Mouse (Mus musculus) urinary bladder, postnatal 0 days (tissue): ENCODE data around the gene Stx3. TPM values are rescaled to one million over a fixed set of nuclear protein-coding genes. Genes with fewer than 3 reads are reported as not detected.

Source experiments
- polyA plus RNA-seq: library from polyadenylated mRNA; unstranded; fragments of >200 nt; fragmentation: Nextera tagmentation; extraction: Ambion mirVana; gene quantifications from 2 replicates; pipeline ENCODE4 v1.2.1, GENCODE M21; 2015

Stx3 gene
- 7.2 and 7.7 TPM in 2 replicates for polyA plus RNA-seq

DNA sequence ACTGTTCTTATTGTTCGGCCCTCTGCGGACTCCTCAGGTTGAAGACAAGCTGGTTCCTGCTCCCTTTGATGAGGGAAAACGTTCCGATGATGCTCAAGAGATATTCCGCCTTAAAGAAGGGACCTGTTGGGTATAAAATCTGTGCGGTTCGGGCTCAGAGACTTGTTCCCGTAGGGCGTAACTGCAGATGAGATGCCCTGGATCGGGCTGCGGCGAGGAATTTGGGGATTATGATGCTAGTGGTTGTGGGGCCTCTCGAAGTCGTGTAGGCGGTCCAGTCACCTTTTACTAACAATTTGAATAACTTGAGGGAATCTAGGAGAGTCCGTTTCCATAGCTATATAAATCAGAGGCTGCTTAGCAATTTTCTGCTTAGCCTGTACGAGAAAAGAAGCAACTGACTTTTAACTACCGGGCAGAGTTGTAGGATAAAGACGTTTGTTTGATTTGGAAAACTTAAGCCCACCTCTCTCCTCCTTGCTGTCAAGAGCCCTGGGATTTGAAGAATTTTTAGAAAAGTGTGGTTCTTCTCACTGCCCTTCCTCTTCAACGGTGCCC is at the start of gene Stx3:
TSS of gene Stx3 (minus strand) at position 261 of the 558 bp plus-strand sequence.

DNA sequence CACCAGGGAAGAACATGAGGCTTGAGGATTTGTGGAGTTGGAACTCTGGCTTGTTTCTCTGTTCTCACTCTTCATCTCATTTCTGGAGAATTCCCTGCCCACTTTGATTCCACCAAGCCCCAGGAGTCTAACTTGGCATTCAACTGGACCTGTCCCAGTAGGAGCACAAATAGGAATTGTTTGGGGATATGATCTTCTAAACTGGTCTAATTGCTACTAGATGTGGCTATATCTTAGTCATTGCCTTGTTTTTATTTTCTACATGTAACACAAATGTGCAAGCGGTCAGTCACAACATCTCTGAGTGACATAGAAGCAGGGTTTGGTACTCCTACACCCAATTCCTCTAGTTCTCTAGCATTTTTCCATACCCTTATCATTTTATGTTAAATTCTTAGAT is 41.8 kb upstream of the Stx3 start, which contains the start of gene Olfr1418:
TSS of gene Olfr1418 (minus strand) at position 101 of the 400 bp plus-strand sequence.

DNA sequence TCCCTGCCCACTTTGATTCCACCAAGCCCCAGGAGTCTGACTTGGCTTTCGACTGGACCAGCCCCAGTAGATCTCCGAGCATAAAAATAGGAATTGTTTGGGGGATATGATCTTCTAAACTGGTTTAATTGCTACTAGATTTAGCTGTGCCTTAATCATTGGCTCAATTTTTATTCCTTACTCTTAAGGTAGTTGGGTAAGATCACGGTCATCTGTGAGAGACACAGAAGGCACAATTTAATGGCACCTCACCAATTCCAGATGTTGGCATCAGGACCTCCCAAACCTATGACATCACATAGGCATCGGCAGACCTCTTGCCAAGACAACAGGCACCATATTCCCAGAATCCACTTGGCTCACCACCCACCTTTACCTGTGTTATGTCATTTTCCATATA is 19.9 kb upstream of the Stx3 start, which contains the start of gene Olfr1417:
TSS of gene Olfr1417 (minus strand) at position 101 of the 400 bp plus-strand sequence.

DNA sequence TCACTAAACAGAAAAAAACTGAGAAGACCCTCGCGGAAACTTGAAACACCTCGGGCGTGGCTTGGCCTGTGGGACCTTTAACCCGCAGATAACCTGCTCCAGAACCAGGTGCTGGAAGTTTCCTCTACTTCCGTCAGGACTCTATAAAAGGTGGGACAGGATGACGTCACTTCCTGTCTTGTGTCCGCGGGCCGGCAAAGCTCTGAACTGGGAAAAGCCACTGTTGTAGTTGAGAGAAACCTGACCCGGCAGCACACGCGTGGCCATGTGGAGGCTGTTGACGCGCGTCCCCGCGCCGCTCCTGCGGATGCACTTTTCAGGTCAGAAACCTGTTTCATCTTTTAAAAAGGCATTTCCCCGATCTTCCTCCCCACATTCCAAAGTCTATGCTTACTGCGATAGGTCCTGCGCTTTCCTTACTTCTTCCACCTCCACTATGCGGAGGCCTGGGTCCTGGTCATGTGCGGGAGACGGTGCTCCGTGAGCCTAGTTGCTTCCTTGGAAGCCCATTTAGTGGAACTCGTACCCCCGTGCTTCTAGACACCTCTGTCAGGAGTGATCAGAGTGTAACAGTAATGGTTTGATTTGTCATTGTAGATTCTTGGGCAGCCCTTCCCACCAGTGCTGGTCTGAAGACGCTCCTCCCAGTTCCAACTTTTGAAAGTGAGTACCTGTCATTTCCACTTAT is 48.9 kb downstream of the Stx3 start, which contains the start of gene Mrpl16:
TSS of gene Mrpl16 (plus strand) at position 187 of the 688 bp plus-strand sequence.

DNA sequence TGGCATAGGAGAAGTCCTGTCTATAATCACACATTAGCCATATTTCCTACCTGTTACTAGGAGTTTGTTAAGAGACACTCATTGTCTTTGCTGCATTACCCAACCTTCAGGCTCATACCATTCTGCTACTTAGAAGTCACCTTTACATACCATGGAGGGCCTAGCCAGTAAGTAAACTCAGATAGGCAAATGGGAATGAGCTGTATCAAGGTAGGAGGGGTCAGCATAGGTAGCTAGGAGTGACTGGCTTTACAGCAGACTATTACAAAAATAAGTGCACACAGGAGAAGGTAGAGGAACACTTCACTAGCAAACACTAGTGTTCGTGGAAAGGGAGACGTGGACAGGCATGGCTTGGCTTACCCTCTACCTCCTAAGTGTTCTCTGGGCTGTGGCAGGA is 71.9 kb downstream of the Stx3 start, which contains the start of gene Gif:
TSS of gene Gif (plus strand) at position 257 of the 400 bp plus-strand sequence.

Other genes with a start within 250 kb of the Stx3 start
- gene Ms4a6d, start 214.6 kb downstream of the Stx3 start, polyA plus RNA-seq: 16.0 and 35.0 TPM in 2 replicates
- 0.22 and 0.35 TPM in 2 replicates for gene Ms4a2, start 195.7 kb downstream of the Stx3 start, polyA plus RNA-seq
- not detected in 2 replicates for gene Ms4a3, start 178.6 kb downstream of the Stx3 start, polyA plus RNA-seq
- not detected in 2 replicates for gene Oosp2, start 158.8 kb downstream of the Stx3 start, polyA plus RNA-seq
- not detected in 2 replicates for gene Oosp1, start 128.3 kb downstream of the Stx3 start, polyA plus RNA-seq
- gene Oosp3, start 122.3 kb downstream of the Stx3 start, polyA plus RNA-seq: not detected in 2 replicates
- not detected in 2 replicates for gene Gif, start 71.8 kb downstream of the Stx3 start, polyA plus RNA-seq
- 35.2 and 37.0 TPM in 2 replicates for gene Mrpl16, start 49.0 kb downstream of the Stx3 start, polyA plus RNA-seq
- gene Olfr1417, start 19.8 kb upstream of the Stx3 start, polyA plus RNA-seq: not detected in 2 replicates
- gene Olfr1418, start 41.7 kb upstream of the Stx3 start, polyA plus RNA-seq: not detected in 2 replicates
- gene Olfr1419, start 55.7 kb upstream of the Stx3 start, polyA plus RNA-seq: not detected in 2 replicates
- gene Olfr1420, start 67.2 kb upstream of the Stx3 start, polyA plus RNA-seq: not detected in 2 replicates
- 8.2 and 9.1 TPM in 2 replicates for gene Patl1, start 93.0 kb upstream of the Stx3 start, polyA plus RNA-seq
- 2.9 and 3.9 TPM in 2 replicates for gene Osbp, start 146.5 kb upstream of the Stx3 start, polyA plus RNA-seq
- not detected in 2 replicates for gene Olfr1423, start 221.9 kb upstream of the Stx3 start, polyA plus RNA-seq
- gene Olfr1424, start 243.3 kb upstream of the Stx3 start, polyA plus RNA-seq: not detected in 2 replicates